Mouse (Mus musculus): ENCODE measurements at regions not wholly inside any gene's neighbourhood (a gene's known extent, or its start where the extent isn't known, plus 50 kb on each side); places are given as distances from the start of the nearest gene placed in this dataset.

DNA sequence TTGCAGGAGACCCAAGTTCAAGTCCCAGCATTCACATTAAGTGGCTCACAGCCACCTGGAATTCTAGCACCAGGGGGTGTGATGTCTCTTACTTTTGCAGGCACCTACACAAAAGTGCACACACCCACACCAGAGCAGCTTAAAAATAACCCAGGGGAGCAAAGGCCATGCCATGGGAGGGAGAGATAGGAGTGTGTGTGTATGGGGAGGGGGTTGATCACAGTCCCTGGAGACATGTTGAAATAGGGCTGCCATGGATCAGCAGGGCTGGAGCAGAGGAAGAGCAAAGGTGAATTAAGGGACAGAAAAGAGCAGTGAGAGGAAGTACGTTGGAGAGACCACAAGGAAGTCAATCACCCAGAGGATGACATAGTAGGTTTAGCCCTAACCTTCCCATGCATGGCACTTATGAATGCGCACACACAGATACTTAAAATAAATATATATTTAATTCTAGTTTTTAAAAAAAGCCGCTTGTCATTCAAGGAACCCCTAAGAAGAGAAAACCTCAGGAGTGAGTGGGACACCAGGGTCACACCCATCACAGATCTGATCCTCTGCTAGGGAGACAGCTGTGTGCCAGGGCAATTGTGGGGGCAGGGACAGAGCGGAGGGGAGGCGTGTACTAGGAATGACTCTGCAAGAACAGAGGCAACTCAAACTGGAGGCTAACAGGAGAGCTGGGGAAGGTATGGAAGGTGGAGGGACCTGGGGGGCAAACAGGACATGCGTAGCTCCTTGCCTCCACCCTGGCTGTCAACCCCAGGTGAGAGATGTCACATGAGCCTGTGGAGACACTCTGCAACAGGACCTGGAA is 189.5 kb upstream of the Rybp start:
- DNase-seq = no peak

DNA sequence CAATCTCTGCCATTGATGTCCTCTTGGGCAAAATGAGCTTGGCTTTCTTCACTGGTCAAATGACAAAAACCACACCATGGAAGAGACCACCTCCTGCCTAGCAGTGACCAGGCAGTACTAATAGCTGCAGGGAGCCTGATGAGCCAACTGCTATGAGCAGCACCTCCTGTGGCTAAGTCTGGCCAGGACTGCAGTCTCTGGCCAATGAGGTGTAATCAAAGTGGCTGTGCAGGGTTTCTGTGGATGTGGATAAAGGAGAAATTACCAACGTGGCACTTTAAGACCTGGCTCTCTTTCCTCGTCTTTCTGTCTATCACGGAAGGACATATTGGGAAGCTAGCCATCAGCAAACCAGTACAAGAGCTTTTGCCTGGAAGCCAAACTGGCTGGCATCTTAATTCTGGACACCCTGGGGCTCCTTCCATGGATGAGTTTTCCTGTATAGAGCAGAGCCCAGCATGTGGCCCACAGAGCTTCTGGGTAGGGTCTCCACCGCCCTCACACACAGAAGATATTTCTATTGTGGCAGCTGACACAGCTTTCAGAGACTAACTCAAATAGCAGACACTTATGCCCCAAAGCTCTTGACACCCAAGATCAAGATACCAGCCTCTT is 188.2 kb upstream of the Rybp start:
- DNase-seq = no peak

DNA sequence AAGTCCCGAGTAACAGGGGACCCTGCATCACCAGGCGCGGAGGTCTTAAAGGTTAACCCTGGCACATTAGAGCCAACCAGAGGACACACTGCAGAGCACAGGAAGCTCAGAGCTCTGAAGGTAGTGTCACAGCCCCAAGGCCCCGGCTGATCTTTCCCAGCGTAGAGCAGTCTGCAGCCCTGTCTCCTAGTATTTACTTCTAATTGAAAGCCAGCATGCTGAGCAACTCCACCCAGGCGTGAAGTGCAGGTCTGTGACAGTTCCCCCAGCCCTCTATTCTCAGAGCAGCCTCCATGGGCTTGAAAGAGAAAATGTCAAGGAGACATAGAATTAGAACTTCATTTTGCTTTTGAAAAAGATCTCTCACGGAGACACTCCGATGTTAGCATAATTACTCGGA is 187.0 kb upstream of the Rybp start:
- DNase-seq = no peak

DNA sequence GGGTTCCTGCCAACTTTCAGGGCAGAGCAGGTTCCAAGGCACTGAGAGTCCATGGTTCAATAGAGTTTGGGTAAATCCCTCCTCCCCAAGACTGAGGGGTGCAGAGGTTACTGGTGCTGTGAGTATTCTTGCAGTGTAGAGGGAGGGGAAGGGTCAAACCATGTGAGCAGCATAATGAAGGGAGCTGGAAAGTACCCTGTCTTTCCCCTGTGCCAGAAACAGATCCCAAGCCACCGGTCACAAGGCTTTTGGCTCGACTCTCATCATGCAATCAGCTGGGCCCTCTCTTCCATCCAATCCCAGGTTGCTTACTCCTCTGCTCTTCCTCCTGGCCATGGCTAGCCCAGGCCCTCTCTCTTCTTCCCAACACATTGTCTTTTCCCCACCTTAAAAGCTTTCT is 182.8 kb upstream of the Rybp start:
- no peak for DNase-seq

DNA sequence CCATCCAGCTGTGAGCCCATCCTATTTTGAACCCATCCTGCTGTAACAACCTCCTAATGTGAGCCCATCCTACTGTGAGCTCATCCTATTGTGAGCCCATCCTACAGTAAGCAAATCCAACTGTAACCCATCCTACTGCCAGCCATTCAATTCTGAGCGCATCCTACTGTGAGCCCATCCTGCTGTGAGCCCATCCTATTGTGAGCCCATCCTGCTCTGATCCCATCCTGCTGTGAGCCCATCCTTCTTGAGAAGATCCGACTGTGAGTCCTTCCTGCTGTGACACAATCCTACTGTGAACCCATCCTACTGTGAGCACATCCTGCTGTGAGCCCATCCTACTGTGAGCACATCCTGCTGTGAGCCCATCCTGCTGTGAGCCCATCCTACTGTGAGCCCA is 175.5 kb upstream of the Rybp start:
- no peak for DNase-seq

DNA sequence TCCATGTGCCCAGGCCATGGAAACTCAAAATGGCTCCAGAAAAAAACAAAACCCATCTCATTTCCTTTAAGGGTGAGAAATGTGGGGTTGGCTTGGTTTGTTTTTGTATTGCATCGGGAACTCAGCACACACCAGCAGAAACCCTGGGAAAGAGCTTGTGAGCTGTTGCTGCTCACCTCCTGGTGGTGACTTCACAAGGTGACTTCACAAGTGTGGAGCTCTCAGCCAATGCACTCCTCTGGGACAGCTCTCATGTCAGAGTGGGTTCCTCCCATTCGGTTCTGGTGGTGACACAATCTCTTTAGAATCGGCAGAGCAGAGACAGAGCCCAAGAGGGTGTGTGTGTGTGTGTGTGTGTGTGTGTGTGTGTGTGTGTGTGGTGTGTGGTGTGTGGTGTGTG is 166.1 kb upstream of the Rybp start:
- no peak for DNase-seq

GRCm38 (mm10) chr6:100452097-100453002 is 165.1 kb upstream of the Rybp start:
- no peak for DNase-seq

DNA sequence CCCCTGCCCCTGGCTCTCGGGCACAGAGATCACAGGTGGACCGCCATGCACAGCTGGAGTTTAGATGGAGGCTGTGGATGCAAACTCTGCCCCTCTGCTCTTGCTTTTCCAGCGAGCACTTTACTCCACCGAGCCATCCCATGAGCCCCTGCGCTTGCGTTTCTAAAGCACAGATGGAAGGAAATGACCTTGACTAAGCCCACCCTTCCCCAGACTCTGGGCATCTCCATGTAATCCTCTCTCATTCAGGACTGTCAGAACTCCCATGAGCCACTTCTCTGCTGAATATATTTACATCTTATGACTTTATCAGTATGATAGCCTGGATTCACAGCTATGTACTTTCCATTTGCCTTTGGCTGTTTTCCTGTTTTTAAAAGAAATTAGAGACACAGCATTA is 162.8 kb upstream of the Rybp start:
- DNase-seq = no peak

DNA sequence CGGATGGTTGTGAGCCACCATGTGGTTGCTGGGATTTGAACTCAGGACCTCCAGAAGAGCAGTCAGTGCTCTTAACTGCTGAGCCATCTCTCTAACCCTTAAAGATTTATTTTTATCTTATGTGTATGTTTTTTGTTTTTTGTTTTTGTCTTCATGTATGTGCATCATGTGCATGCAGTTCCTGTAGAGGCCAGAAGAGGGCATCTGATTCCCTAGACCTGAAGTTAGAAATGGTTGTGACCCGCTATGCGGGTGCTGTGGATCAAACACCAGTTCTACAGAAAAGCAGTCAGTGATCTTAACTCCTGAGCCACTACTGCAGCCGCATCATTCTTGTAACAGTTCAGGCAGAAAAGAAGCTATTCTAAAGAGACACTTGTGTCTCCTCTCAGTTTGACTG is 161.8 kb upstream of the Rybp start:
- no peak for DNase-seq

- DNase-seq = no peak
These were observed 159.9 kb upstream of the Rybp start for GRCm38 (mm10) chr6:100447211-100447610.

GRCm38 (mm10) chr6:100446804-100447203 is 159.5 kb upstream of the Rybp start:
- no peak for DNase-seq

GRCm38 (mm10) chr6:100439071-100439737 is 151.9 kb upstream of the Rybp start:
- no peak for DNase-seq

- peak; percentile 29 for DNase-seq
These were observed 151.3 kb upstream of the Rybp start for GRCm38 (mm10) chr6:100438511-100438991.

GRCm38 (mm10) chr6:100437980-100438379 is 150.7 kb upstream of the Rybp start:
- DNase-seq = no peak

- DNase-seq = no peak
These were observed 149.2 kb upstream of the Rybp start for GRCm38 (mm10) chr6:100436507-100436906.

DNA sequence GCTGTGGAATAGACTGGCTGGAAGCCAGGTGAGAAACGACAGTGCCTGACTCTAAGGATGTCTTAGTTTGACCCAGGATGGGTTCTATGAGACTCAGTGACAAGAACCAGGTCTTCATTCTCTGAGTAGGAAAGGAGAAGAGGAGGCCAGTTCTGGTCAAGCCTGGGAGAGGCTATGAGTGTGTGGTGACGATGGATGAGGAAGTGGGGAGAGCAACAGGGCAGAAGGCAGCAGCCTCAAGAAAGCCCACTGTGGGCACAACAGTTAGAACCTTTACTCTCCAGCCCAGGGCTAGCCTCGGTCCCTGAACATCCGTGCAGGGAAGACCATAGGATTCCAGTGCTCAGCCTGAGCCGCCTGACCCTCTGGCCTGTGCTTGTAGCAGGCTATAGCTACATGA is 147.9 kb upstream of the Rybp start:
- no peak for DNase-seq

DNA sequence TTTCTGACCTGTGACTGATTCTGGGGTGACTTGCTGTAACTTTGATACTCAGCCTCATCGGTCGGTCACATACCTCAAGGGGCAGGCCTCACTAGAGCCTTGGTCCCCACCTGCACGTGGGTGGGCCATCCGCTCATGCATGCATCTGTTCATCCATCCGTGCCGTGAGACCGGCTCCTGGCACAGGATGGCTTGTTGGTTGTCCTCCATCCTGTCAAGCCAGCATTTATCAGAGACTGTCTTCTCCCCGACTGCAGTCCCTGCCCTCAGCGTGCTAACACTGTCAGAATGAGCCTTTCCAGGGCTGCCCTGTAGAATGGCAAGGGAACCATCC is 146.2 kb upstream of the Rybp start:
- DNase-seq = no peak

DNA sequence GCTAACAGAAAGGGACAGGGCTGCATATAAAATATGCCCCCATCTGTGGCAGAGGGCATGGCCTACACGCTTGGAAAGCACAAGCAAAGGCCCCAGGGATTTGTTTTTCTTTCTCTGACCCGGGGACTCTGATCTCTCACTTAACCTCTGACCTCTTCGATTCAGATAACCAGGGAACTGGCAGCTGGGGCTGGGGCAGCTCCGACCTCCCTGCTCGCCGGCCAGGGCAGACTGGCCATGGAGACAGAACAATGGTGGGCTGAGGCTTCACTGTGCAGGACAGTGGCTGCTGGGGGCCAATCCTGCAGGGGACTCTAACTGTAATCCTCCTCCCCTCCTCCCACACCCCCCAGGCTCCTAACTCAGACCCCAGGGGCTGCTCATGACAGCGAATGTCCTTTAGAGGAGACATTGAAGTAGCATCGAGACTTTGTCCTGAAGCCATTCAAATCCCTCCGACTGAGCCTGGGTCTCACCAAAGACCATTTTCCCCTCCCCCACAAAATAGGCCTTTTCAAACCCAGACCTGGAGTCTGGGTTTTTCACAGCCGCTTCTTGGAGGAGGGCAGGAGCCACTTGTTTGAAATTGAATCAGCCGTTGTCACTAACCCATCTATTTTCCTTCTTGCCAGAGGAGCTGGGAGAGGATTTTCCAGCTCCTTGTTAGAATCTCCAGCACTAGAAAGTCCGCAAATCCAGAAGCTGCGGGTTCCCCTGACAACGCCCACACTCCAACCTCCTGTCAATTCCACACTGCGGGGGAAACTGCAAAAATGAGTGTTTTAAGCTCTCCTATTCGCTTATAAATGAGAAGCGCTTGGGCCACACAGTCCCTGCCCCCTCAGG is 145.6 kb upstream of the Rybp start:
- DNase-seq = no peak

- DNase-seq = no peak
These were observed 143.0 kb upstream of the Rybp start for GRCm38 (mm10) chr6:100430286-100430685.

- no peak for DNase-seq
These were observed 142.2 kb upstream of the Rybp start for GRCm38 (mm10) chr6:100429511-100429910.

- no peak for DNase-seq
These were observed 141.5 kb upstream of the Rybp start for GRCm38 (mm10) chr6:100428759-100429158.

Measured in adrenal gland, adult 2 months (tissue).